Mouse (Mus musculus): ENCODE results near the gene Nos1. TPM values are rescaled to one million over a fixed set of nuclear protein-coding genes. Genes with fewer than 3 reads are reported as not detected.

The Nos1 gene
- polyA plus RNA-seq, 1 experiment from 2014 or later, result 1.3 TPM

Other genes with a start within 250 kb of the Nos1 start
- gene Fbxo21, start 195.7 kb downstream of the Nos1 start, polyA plus RNA-seq (2015; fragmentation: Nextera tagmentation; extraction: Ambion mirVana), result 152 and 154 TPM in 2 replicates
- 2.9 TPM in 2 replicates for gene Tesc, start 246.7 kb downstream of the Nos1 start, polyA plus RNA-seq (2015; fragmentation: Nextera tagmentation; extraction: Ambion mirVana)

All from midbrain, embryonic 13.5 days (tissue).